Mouse (Mus musculus) embryonic fibroblast, embryonic 13.5 days (primary cell): ENCODE data around the gene Pde4dip.

ENCODE experiments used
- CTCF ChIP-seq: IDR thresholded peaks from 2 replicates; pipeline ENCODE4 v1.5.1; 2011; ENCODE audit warnings: mild to moderate bottlenecking, control low read depth, low read length, moderate library complexity, borderline replicate concordance; ENCODE audit not compliant: insufficient read depth
- POLR2A ChIP-seq: IDR thresholded peaks from 2 replicates; pipeline ENCODE4 v1.6.1; 2011; ENCODE audit warnings: low read depth, mild to moderate bottlenecking, control low read depth, low read length, moderate library complexity

DNA sequence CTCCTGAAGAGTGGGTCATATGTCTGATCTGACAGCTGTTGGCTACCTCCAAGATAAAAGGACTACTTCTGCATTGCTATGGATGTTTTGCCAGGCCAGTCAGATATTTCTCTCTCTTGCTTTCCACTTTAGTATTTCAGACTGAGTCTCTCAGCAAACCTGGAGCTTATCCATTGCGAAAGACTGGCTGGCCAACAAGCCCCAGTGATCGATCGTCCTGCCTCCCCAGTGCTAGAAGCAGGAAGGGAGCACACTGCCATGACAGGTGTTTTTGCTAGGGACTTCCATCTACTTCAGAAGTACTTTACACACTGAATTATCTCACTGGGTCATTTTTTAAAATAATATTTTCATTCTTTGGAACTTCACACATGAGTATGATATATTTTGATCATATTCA, 210.1 kb downstream of the Pde4dip start:
- TF ChIP-seq POLR2A (no peak), CTCF (no peak)
